In genomic region chr2:172551081-172551720, GRCm38 (mm10) we compare ENCODE assay signal across 9 mouse cellular contexts. TPM values are rescaled to one million over a fixed set of nuclear protein-coding genes. Genes with fewer than 3 reads are reported as not detected.
DNase-seq lines count a peak whose midpoint lies in the region; ATAC-seq and TF ChIP-seq lines count a peak whose summit lies in the region.
"Had no signal": no experiment of that assay in that cellular context is flagged by ENCODE, and none has a peak within 500 bp of the region (broad histone marks: within the 10 kb centered on the region; RNA-seq: fewer than 3 reads in every experiment).

No protein-coding gene starts in this region.

- DNase-seq in heart, adult 8-10 months (ENCODE audit: low spot score) = no peak
- peak; percentile 60 for DNase-seq in forebrain, embryonic 10.5 days (ENCODE audit: extremely low spot score, low spot score)
- DNase-seq in layer of hippocampus, adult 9-10 months (ENCODE audit: low spot score) = no peak
- no peak for DNase-seq in right cerebral cortex, adult 2 months (ENCODE audit: low spot score in 2 of 2)
- DNase-seq in lung, postnatal 36 days = no peak

- H3K27me3 ChIP-seq in heart, embryonic 14.5 days (ENCODE audit: control insufficient read depth, insufficient read depth, low read length) = peaks cover 95% of the 10 kb centered on the region
- peaks cover 5% of the 10 kb centered on the region; the same call in 1 of the 2 replicates for H3K27me3 ChIP-seq in ES-Bruce4 (ENCODE audit: control insufficient read depth, insufficient read depth, low read length, poor library complexity, severe bottlenecking)
- H3K27me3 ChIP-seq in forebrain, embryonic 10.5 days (ENCODE audit: poor library complexity, severe bottlenecking) = peaks cover 100% of the 10 kb centered on the region
- H3K27me3 ChIP-seq in limb, embryonic 13.5 days = peaks cover 91% of the 10 kb centered on the region

- no peaks in the 10 kb centered on the region for H3K36me3 ChIP-seq in heart, embryonic 14.5 days (ENCODE audit: control insufficient read depth, insufficient read depth, low read length)
- H3K36me3 ChIP-seq in ES-Bruce4 (ENCODE audit: control insufficient read depth, insufficient read depth, low read length, poor library complexity, severe bottlenecking) = peaks cover 43% of the 10 kb centered on the region
- peaks cover 35% of the 10 kb centered on the region for H3K36me3 ChIP-seq in forebrain, embryonic 10.5 days (replicated peaks)
- no peaks in the 10 kb centered on the region for H3K36me3 ChIP-seq in limb, embryonic 13.5 days

- TF ChIP-seq EP300 in ES-Bruce4 (IDR thresholded peaks at IDR 0.05; ENCODE audit: insufficient read depth, low read depth, low read length) = no peak

- TF ChIP-seq CTCF in ES-Bruce4 (IDR thresholded peaks at IDR 0.05; ENCODE audit: low read depth, low read length) = no peak

- ATAC-seq in heart, embryonic 14.5 days (ENCODE audit: insufficient number of reproducible peaks, insufficient read depth, low FRiP score, low read depth) = no peak
- no peak for ATAC-seq in limb, embryonic 13.5 days (ENCODE audit: low FRiP score, low read depth)

- no peak for TF ChIP-seq POLR2A in ES-Bruce4 (IDR thresholded peaks at IDR 0.05; ENCODE audit: insufficient read depth, low read length)

- WGBS in heart, embryonic 14.5 days = 2% methylated on average over 57 of the region's 57 CpGs
- under 1% methylated on average over 57 of the region's 57 CpGs for WGBS in forebrain, embryonic 10.5 days
- under 1% methylated on average over 57 of the region's 57 CpGs for whole genome bisulfite sequencing in limb, embryonic 13.5 days

- peaks cover 9 to 43% of the 10 kb centered on the region in 2 experiments; a peak in 3 of 4 replicates for H3K4me1 ChIP-seq in heart, embryonic 14.5 days (ENCODE audit: control insufficient read depth in 2 of 2, insufficient read depth in 2 of 2, low read length in 2 of 2)
- no peaks in the 10 kb centered on the region for H3K4me1 ChIP-seq in ES-Bruce4 (ENCODE audit: control insufficient read depth, insufficient read depth, low read length)
- H3K4me1 ChIP-seq in forebrain, embryonic 10.5 days = peaks cover 95% of the 10 kb centered on the region
- H3K4me1 ChIP-seq in limb, embryonic 13.5 days = peaks cover 51% of the 10 kb centered on the region

- H3K4me2 ChIP-seq in heart, embryonic 14.5 days (ENCODE audit: low read length) = peak overlapping the region; percentile 66
- H3K4me2 ChIP-seq in limb, embryonic 13.5 days (replicated peaks) = peak overlapping the region; percentile 73

- H3K27ac ChIP-seq in heart, embryonic 14.5 days (replicated peaks in 1 of 2; ENCODE audit: control insufficient read depth in 1 of 2, insufficient read depth in 1 of 2, low read depth in 2 of 2, low read length in 2 of 2) = no peak overlapping the region
- H3K27ac ChIP-seq in ES-Bruce4 (ENCODE audit: insufficient read depth, low read length) = no peak overlapping the region
- peak overlapping the region; percentile 89 for H3K27ac ChIP-seq in forebrain, embryonic 10.5 days
- no peak overlapping the region for H3K27ac ChIP-seq in limb, embryonic 13.5 days

- no peaks in the 10 kb centered on the region for H3K9me3 ChIP-seq in heart, embryonic 14.5 days (ENCODE audit: control insufficient read depth, low read length)
- H3K9me3 ChIP-seq in ES-Bruce4 (replicated peaks; ENCODE audit: control insufficient read depth, insufficient read depth, low read length, poor library complexity, severe bottlenecking) = no peaks in the 10 kb centered on the region
- no peaks in the 10 kb centered on the region for H3K9me3 ChIP-seq in forebrain, embryonic 10.5 days
- H3K9me3 ChIP-seq in limb, embryonic 13.5 days = no peaks in the 10 kb centered on the region

- H3K4me3 ChIP-seq in heart, embryonic 14.5 days (ENCODE audit: control insufficient read depth in 1 of 2, insufficient read depth in 1 of 2, low read depth in 1 of 2, low read length in 2 of 2) = peak overlapping the region; percentile 6 to 41; a peak in 3 of 4 replicates
- peak overlapping the region; percentile 75 for H3K4me3 ChIP-seq in ES-Bruce4 (ENCODE audit: low read depth, low read length)
- peak overlapping the region; percentile 64 for H3K4me3 ChIP-seq in forebrain, embryonic 10.5 days
- peak overlapping the region; percentile 45 for H3K4me3 ChIP-seq in limb, embryonic 13.5 days
- H3K4me3 ChIP-seq: myocyte had no signal

- no peak overlapping the region for H3K9ac ChIP-seq in heart, embryonic 14.5 days (ENCODE audit: low read length)
- H3K9ac ChIP-seq in ES-Bruce4 (ENCODE audit: low read depth, poor library complexity, severe bottlenecking) = peak overlapping the region; percentile 44
- H3K9ac ChIP-seq in limb, embryonic 13.5 days = peak overlapping the region; percentile 54

RNA-seq across cellular contexts. Expression of gene Tfap2c, which starts 1.8 kb away (rescaled TPM):
- polyA plus RNA-seq in heart, embryonic 14.5 days (2014; fragmentation: Nextera tagmentation; extraction: Ambion mirVana) = not detected in 2 replicates
- total RNA-seq in heart, adult 8-10 months (2022) = not detected
- 107 TPM in 2 replicates for polyA plus RNA-seq in ES-Bruce4 (2011; ENCODE audit: insufficient read depth, insufficient read length, low read depth, missing spikeins)
- 38.2 and 43.2 TPM in 2 replicates for polyA plus RNA-seq in forebrain, embryonic 10.5 days (2016; fragmentation: Nextera tagmentation; extraction: Ambion mirVana)
- polyA plus RNA-seq in limb, embryonic 13.5 days (2015; fragmentation: Nextera tagmentation; extraction: Ambion mirVana) = 4.0 and 4.9 TPM in 2 replicates
- polyA plus RNA-seq: myocyte had no signal

Comparison
In these comparisons a context has a peak if more than half of its experiments do, and no peak if none do; other contexts are left out.
1. H3K4me3 ChIP-seq: peak in every context shown above with its lines; median percentile 75 in ES-Bruce4; 64 in forebrain, embryonic 10.5 days; 45 in limb, embryonic 13.5 days; 24 in heart, embryonic 14.5 days.